Mouse (Mus musculus) layer of hippocampus, postnatal 14 days (tissue): ENCODE measurements at regions not wholly inside any gene's neighbourhood (a gene's known extent, or its start where the extent isn't known, plus 50 kb on each side); places are given as distances from the start of the nearest gene placed in this dataset.
A peak's percentile ranks its signal among the peaks of the same experiment; 100 is the strongest.

Experiments
- DNase-seq, 2 experiments: peaks; one replicate each; pipeline ENCODE4 v3.0.0; 2021 to 2022; ENCODE audit warnings: low spot score in 2 of 2, mixed read lengths in 1 of 2

DNA sequence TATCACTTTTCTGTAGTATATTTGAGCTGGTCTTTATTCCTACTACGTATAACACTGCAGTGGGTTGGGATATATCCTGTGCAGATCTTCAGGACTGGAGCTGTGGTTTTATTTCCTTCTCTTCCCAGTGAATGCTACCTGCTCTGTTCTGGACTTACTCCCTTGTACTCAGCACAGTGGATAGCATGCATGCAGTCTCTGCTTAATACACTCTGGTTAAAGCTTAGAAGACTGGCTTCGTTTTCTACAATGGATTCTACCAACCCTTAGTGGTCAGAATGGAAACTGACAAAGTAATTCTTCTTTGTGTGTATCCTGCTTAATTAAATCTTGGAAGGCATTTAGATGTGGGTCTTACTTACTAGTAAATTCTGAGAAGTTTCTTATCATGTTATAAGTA lies 292.3 kb downstream of the 1700017N19Rik start:
- DNase-seq, result no peak

DNA sequence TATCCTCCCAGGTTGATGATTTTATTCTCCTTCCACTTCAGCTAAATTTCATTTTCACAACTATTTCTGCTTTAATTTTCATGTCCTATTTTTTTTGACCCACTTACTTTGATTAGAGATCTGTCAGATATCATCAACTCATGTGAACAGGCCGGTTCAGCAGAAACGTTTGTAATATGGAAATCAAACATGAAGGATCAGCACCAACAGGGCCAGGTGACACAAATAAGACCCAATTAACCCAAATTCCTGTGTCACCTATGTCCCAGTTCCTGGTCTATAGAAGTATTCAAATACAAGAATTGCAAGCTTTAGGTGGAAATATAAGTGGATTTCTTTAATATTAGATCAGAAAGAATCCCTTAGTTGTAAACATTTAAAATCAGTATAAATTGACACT lies 332.7 kb downstream of the 1700017N19Rik start:
- no peak for DNase-seq

DNA sequence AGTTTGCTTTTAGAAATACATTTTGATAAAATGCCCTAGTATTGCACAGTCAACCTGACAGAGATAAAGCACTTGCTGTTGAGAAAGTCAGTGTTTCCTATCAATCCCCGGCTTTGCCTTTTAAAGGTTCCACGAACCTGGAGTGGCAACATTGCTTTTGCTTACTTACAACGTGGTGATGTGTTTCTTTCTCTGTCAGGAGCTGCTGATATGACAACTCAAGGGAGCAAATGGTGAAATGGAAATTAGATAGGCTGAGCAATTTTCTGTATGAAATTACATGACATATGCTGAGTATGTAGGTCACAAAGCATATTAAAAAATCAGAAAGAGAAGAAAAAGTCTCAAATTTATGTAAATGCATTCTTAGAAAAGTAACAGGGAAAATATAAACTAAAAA lies 336.8 kb downstream of the 1700017N19Rik start:
- no peak for DNase-seq

GRCm38 (mm10) chr10:100931739-100932138 lies 341.5 kb downstream of the 1700017N19Rik start:
- DNase-seq, result no peak

DNA sequence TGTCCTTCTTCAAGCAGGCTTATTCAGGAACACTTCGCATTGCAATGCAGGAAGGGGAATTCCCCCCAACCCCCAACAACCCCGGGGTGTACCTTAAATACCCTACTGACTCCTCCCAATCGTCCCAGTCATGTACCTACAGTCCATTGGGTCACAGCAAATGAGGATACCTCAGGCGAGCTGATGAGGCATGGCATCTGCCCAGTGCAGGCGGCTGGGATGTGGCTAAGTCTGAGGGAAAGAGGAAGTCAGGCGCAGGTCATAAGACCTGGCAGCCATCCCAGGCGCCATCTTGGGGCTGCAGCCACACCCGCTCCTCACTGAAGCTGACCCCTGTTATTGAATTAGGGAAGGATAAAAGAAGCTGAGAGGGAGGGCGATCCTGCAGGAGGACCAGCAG lies 368.1 kb downstream of the 1700017N19Rik start:
- DNase-seq, result no peak

- DNase-seq, result peak in 1 of 2 experiments; percentile 2
These were observed 413.2 kb downstream of the 1700017N19Rik start for GRCm38 (mm10) chr10:101003469-101003868.

- DNase-seq, result peak in 1 of 2 experiments; percentile 16
These were observed 414.4 kb downstream of the 1700017N19Rik start for GRCm38 (mm10) chr10:101004687-101005086.

GRCm38 (mm10) chr10:101015416-101015815 lies 425.1 kb downstream of the 1700017N19Rik start:
- peak in 1 of 2 experiments; percentile 71 for DNase-seq

- DNase-seq, result no peak
These were observed 448.3 kb downstream of the 1700017N19Rik start for GRCm38 (mm10) chr10:101038630-101039029.

GRCm38 (mm10) chr10:101039034-101039433 lies 448.8 kb downstream of the 1700017N19Rik start:
- DNase-seq, result no peak
